Mouse (Mus musculus): Measurements from ENCODE around the gene Mrpl9. TPM values are rescaled to one million over a fixed set of nuclear protein-coding genes. Genes with fewer than 3 reads are reported as not detected.

Mrpl9 gene
- polyA plus RNA-seq, 1 experiment from 2014 or later, result 62.2 TPM

DNA sequence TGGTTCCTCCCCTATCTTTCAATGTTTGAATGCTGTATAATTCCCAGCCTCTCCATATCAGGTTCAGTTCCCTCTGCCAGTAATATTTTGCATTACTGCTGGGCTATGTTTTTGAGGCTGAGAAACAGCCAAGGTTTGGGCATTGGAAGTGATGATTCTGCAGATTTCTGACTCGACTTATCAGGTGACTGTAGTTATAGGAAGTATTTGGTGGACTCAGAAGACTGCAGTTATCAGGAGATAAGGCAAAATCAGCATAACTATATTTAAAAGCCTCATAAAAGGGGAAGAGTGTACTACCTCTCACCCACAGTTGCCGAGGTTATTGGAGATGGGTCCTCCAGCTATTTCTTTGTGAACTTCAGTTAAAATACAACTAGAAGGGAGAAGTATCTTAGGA, 12.1 kb upstream of the Mrpl9 start:
- no peak for ATAC-seq (ENCODE audit: low read depth)
- Histone ChIP-seq H3K4me2 (no peak overlapping the region), H3K9ac (no peak overlapping the region), H3K4me3 (no peak overlapping the region), H3K36me3 (peaks cover 52% of the 10 kb centered on the region), H3K27me3 (no peaks in the 10 kb centered on the region), H3K9me3 (no peaks in the 10 kb centered on the region), H3K27ac (replicated peaks) (no peak overlapping the region), H3K4me1 (replicated peaks) (no peaks in the 10 kb centered on the region)
- WGBS, result 78% methylated on average over 2 of the region's 2 CpGs

GRCm38 (mm10) chr3:94434305-94434704, 8.8 kb upstream of the Mrpl9 start:
- Histone ChIP-seq H3K27ac (replicated peaks) (no peak overlapping the region), H3K4me3 (no peak overlapping the region), H3K9ac (no peak overlapping the region), H3K27me3 (no peaks in the 10 kb centered on the region), H3K9me3 (no peaks in the 10 kb centered on the region), H3K4me1 (replicated peaks) (no peaks in the 10 kb centered on the region), H3K36me3 (peaks cover 22% of the 10 kb centered on the region), H3K4me2 (no peak overlapping the region)
- 92% methylated on average over 2 of the region's 2 CpGs for WGBS
- no peak for ATAC-seq (ENCODE audit: low read depth)

DNA sequence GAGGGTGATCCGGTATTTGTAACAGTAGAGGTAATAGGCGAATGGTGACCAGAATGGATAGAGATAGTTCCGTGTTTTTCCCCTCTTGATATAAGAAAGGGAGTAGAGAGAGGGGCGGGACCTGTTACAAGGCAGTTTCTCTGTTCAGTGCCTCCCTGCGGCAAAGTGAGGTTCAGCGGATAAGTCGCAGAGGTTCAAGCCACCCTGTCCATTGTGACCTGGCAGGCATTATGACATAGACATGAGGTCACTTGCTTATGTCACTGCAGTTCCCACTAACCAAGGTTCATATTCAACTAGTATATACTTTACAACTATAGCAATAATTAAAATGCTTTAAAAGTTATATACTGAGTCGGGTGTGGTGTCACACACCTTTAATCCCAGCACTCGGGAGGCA, 6.7 kb upstream of the Mrpl9 start:
- Histone ChIP-seq H3K27ac (replicated peaks) (no peak overlapping the region), H3K4me2 (no peak overlapping the region)
- WGBS, result 84% methylated on average over 9 of the region's 9 CpGs

GRCm38 (mm10) chr3:94441182-94441581, 1.9 kb upstream of the Mrpl9 start:
- Histone ChIP-seq H3K27me3 (peaks cover 6% of the 10 kb centered on the region; the same call in 1 of the 2 replicates), H3K4me1 (replicated peaks) (peaks cover 14% of the 10 kb centered on the region), H3K36me3 (peaks cover 18% of the 10 kb centered on the region), H3K4me2 (no peak overlapping the region), H3K27ac (replicated peaks) (no peak overlapping the region), H3K9ac (no peak overlapping the region), H3K9me3 (no peaks in the 10 kb centered on the region), H3K4me3 (no peak overlapping the region)
- no peak for ATAC-seq (ENCODE audit: low read depth)
- WGBS, result 45% methylated on average over 3 of the region's 3 CpGs

More for the DNA sequence above, 6.7 kb upstream of the Mrpl9 start:
- Histone ChIP-seq H3K36me3 (peaks cover 1% of the 10 kb centered on the region; the same call in 1 of the 2 replicates), H3K27me3 (peaks cover 6% of the 10 kb centered on the region; the same call in 1 of the 2 replicates), H3K4me3 (no peak overlapping the region), H3K9ac (no peak overlapping the region), H3K4me1 (replicated peaks) (no peaks in the 10 kb centered on the region), H3K9me3 (no peaks in the 10 kb centered on the region)
- no peak for ATAC-seq (ENCODE audit: low read depth)

GRCm38 (mm10) chr3:94443597-94443964, 463 bp downstream of the Mrpl9 start, which contains the start of gene Oaz3:
TSS of gene Oaz3 (minus strand) at chr3:94443915.
- no peak; the same call in 1 of the 2 replicates for ATAC-seq (ENCODE audit: low read depth)
- WGBS, result under 1% methylated on average over 24 of the region's 24 CpGs
- peak within 1 kb of the TSS; percentile 96 for H3K4me3 ChIP-seq

DNA sequence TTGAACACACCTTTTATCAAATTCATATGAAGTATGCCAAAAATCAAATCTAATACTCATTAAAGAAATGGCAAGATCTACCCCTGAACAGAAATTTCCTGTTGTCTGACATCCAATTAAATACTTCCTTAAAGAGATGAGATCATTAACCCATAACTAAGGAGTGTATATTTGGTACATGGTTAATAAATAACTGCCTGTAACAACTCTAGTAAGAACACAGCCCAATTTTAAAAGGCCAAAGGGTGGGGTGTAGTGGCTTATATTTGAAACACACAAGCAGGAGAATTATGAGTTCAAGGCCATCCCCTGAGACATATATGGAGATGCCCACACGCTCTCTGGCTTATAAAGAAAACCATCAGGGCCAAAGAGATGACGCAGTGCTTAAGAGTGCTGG, 6.3 kb downstream of the Mrpl9 start:
- Histone ChIP-seq H3K9me3 (no peaks in the 10 kb centered on the region), H3K4me3 (no peak overlapping the region), H3K36me3 (peaks cover 53% of the 10 kb centered on the region), H3K27me3 (no peaks in the 10 kb centered on the region), H3K9ac (no peak overlapping the region), H3K27ac (replicated peaks) (no peak overlapping the region), H3K4me2 (no peak overlapping the region), H3K4me1 (replicated peaks) (peaks cover 5% of the 10 kb centered on the region)
- ATAC-seq (ENCODE audit: low read depth), result no peak
- WGBS, result 94% methylated on average over 2 of the region's 2 CpGs

More at GRCm38 (mm10) chr3:94443597-94443964, 463 bp downstream of the Mrpl9 start, which contains the start of gene Oaz3:
- H3K27ac ChIP-seq (replicated peaks), result peak within 1 kb of the TSS; percentile 76
- H3K9ac ChIP-seq, result peak within 1 kb of the TSS; percentile 82
- H3K27me3 ChIP-seq, result peaks cover 6% of the 10 kb centered on the region; the same call in 1 of the 2 replicates
- H3K9me3 ChIP-seq, result no peaks in the 10 kb centered on the region
- H3K36me3 ChIP-seq, result peaks cover 42% of the 10 kb centered on the region
- H3K4me1 ChIP-seq (replicated peaks), result peaks cover 14% of the 10 kb centered on the region
- peak within 1 kb of the TSS; percentile 84 for H3K4me2 ChIP-seq

DNA sequence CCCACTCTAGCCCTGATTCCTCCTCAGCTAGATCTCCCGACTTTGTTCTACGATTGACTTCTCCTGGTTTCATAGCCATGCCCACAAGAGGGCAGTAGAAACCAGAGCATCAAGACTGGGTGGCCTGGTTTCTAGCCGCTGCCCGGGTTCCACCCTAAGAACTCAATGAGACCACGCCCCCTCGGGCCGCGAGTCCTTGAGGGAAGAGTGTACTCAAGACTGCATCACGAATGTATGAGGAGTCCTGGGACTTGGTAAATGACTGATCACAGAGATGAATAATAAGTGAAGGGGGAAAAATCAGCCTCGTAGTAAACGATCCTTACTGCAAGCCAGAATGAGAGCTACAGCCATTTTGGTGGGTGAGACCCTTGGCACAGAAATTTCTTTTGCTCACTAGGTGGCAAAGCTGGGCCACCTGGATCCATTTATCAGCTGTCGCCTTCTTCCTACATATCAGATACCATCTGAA, 13.4 kb downstream of the Mrpl9 start:
- peak; percentile 90 for ATAC-seq (ENCODE audit: low read depth)
- H3K9me3 ChIP-seq, result peaks cover 3% of the 10 kb centered on the region; the same call in 1 of the 2 replicates
- peaks cover 10% of the 10 kb centered on the region; the same call in 1 of the 2 replicates for H3K27me3 ChIP-seq
- H3K4me3 ChIP-seq, result peak overlapping the region; percentile 37
- H3K4me1 ChIP-seq (replicated peaks), result peaks cover 5% of the 10 kb centered on the region; the same call in 1 of the 2 replicates
- H3K9ac ChIP-seq, result peak overlapping the region; percentile 60
- peak overlapping the region; percentile 52 for H3K4me2 ChIP-seq
- no peak overlapping the region; the same call in 1 of the 2 replicates for H3K27ac ChIP-seq (replicated peaks)
- WGBS, result under 1% methylated on average over 12 of the region's 12 CpGs
- H3K36me3 ChIP-seq, result no peaks in the 10 kb centered on the region

DNA sequence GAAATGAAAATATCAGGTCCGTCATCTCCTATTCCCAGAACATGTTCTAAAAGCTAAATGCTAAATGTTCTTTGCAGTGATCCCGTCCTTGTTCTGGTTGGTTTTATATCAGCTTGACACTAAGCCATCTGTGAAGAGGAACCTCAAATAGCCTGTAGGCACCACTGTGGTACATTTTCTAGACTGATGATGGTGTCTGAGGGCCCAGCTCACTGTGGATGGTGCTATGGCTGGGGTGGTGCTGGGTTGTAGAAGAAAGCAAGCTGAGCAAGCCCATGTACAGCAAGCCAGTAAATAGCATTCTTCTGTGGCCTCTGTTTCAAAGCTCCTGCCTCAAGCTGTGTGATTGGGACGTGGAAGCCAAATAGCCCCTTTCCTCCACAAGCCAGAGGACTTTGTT, 13.9 kb downstream of the Mrpl9 start:
- Histone ChIP-seq H3K4me1 (replicated peaks) (peaks cover 5% of the 10 kb centered on the region; the same call in 1 of the 2 replicates), H3K27me3 (peaks cover 10% of the 10 kb centered on the region; the same call in 1 of the 2 replicates), H3K27ac (replicated peaks) (no peak overlapping the region; the same call in 1 of the 2 replicates), H3K9ac (no peak overlapping the region), H3K4me2 (peak overlapping the region; percentile 52), H3K9me3 (peaks cover 3% of the 10 kb centered on the region; the same call in 1 of the 2 replicates), H3K36me3 (no peaks in the 10 kb centered on the region), H3K4me3 (no peak overlapping the region)
- ATAC-seq (ENCODE audit: low read depth), result peak; percentile 44; the same call in 1 of the 2 replicates
- 80% methylated on average over 3 of the region's 3 CpGs for WGBS

DNA sequence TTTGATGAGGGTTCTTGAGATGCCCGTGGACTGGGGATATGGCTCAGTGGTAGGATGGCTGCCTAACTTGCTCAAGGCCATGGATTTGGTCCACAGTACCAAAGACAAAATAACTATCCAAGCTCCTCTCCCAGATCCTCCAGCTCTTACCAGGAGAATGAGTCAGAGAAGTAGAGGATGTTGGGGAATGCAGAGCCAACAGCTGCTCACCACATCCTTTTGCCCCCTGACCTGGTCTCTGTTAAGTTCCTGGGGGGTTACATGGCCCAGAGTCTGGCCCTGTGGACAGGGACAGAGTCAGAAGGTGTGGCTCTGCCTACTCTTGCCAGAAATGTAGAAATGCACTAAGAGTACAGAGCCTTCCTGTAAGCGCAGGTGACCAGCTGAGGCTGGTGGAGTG, 16.7 kb downstream of the Mrpl9 start:
- H3K4me1 ChIP-seq (replicated peaks), result peaks cover 19% of the 10 kb centered on the region
- H3K9me3 ChIP-seq, result peaks cover 3% of the 10 kb centered on the region; the same call in 1 of the 2 replicates
- H3K4me2 ChIP-seq, result no peak overlapping the region
- peaks cover 10% of the 10 kb centered on the region; the same call in 1 of the 2 replicates for H3K27me3 ChIP-seq
- no peak for ATAC-seq (ENCODE audit: low read depth)
- H3K4me3 ChIP-seq, result no peak overlapping the region
- H3K36me3 ChIP-seq, result no peaks in the 10 kb centered on the region
- whole genome bisulfite sequencing, result 94% methylated on average over 2 of the region's 2 CpGs
- H3K9ac ChIP-seq, result no peak overlapping the region
- no peak overlapping the region for H3K27ac ChIP-seq (replicated peaks)

- Histone ChIP-seq H3K4me3 (no peak overlapping the region), H3K36me3 (no peaks in the 10 kb centered on the region), H3K4me1 (replicated peaks) (peaks cover 40% of the 10 kb centered on the region), H3K27me3 (no peaks in the 10 kb centered on the region), H3K9me3 (peaks cover under 1% of the 10 kb centered on the region; the same call in 1 of the 2 replicates), H3K9ac (peak overlapping the region; percentile 12; the same call in 1 of the 2 replicates), H3K27ac (replicated peaks) (peak overlapping the region; percentile 94), H3K4me2 (peak overlapping the region; percentile 21; the same call in 1 of the 2 replicates)
- ATAC-seq (ENCODE audit: low read depth), result peak; percentile 75
- whole genome bisulfite sequencing, result 41% methylated on average over 11 of the region's 11 CpGs
These were observed 20.9 kb downstream of the Mrpl9 start for GRCm38 (mm10) chr3:94463926-94464578.

- peak; percentile 70 for ATAC-seq (ENCODE audit: low read depth)
- Histone ChIP-seq H3K4me3 (no peak overlapping the region), H3K4me2 (no peak overlapping the region), H3K36me3 (no peaks in the 10 kb centered on the region), H3K27me3 (no peaks in the 10 kb centered on the region), H3K4me1 (replicated peaks) (peaks cover 41% of the 10 kb centered on the region), H3K9ac (peak overlapping the region; percentile 56), H3K9me3 (no peaks in the 10 kb centered on the region), H3K27ac (replicated peaks) (peak overlapping the region; percentile 94)
- 39% methylated on average over 13 of the region's 13 CpGs for WGBS
These were observed 22.7 kb downstream of the Mrpl9 start for GRCm38 (mm10) chr3:94465632-94466430.

- Histone ChIP-seq H3K27me3 (no peaks in the 10 kb centered on the region), H3K4me1 (replicated peaks) (peaks cover 50% of the 10 kb centered on the region), H3K36me3 (no peaks in the 10 kb centered on the region), H3K4me3 (no peak overlapping the region), H3K4me2 (no peak overlapping the region), H3K9me3 (no peaks in the 10 kb centered on the region), H3K9ac (no peak overlapping the region), H3K27ac (replicated peaks) (no peak overlapping the region)
- no peak for ATAC-seq (ENCODE audit: low read depth)
- 36% methylated on average over 3 of the region's 3 CpGs for WGBS
These were observed 25.8 kb downstream of the Mrpl9 start for GRCm38 (mm10) chr3:94468931-94469330.
